Mouse (Mus musculus) limb, embryonic 11.5 days (tissue): ENCODE measurements around the gene Rhob. TPM values are rescaled to one million over a fixed set of nuclear protein-coding genes. Genes with fewer than 3 reads are reported as not detected.

Experiments used
- ATAC-seq: fragments of 200-750 bp; cut with Nextera tagmentation; 2 replicates; pipeline ENCODE4 v1.8.0; 2017; ENCODE audit warnings: low read depth; ENCODE audit not compliant: insufficient number of reproducible peaks, low FRiP score, low TSS enrichment
- DNase-seq: peaks from one replicate; pipeline ENCODE4 v3.0.0-alpha.2; 2015; ENCODE audit warnings: low spot score
- H3K27ac ChIP-seq: fragments of 300-500 bp; sonication (generic); replicated peaks from 2 replicates; pipeline ENCODE4 v1.5.1; 2014; ENCODE audit warnings: low read depth, mild to moderate bottlenecking, low read length
- H3K27me3 ChIP-seq: fragments of 300-500 bp; sonication (generic); 2 replicates; pipeline ENCODE4 v1.6.1; 2014; ENCODE audit warnings: mild to moderate bottlenecking, low read length, mixed read lengths; ENCODE audit not compliant: control insufficient read depth, insufficient read depth
- H3K36me3 ChIP-seq: fragments of 300-500 bp; sonication (generic); 2 replicates; pipeline ENCODE4 v1.6.1; 2014; ENCODE audit warnings: mild to moderate bottlenecking, low read length, moderate library complexity, mixed read lengths; ENCODE audit not compliant: control insufficient read depth, insufficient read depth
- H3K4me1 ChIP-seq: fragments of 300-500 bp; sonication (generic); 2 replicates; pipeline ENCODE4 v1.6.1; 2014; ENCODE audit warnings: low read length, mixed read lengths; ENCODE audit not compliant: control insufficient read depth, insufficient read depth
- H3K4me2 ChIP-seq: fragments of 300-500 bp; sonication (generic); 2 replicates; pipeline ENCODE4 v1.6.1; 2014; ENCODE audit warnings: low read depth, mild to moderate bottlenecking, moderate library complexity; ENCODE audit not compliant: severe bottlenecking
- H3K4me3 ChIP-seq: fragments of 300-500 bp; sonication (generic); 2 replicates; pipeline ENCODE4 v1.5.1; 2014; ENCODE audit warnings: low read depth, low read length
- H3K9ac ChIP-seq: fragments of 300-500 bp; sonication (generic); 2 replicates; pipeline ENCODE4 v1.6.1; 2014; ENCODE audit warnings: mild to moderate bottlenecking, low read length
- H3K9me3 ChIP-seq: fragments of 300-500 bp; sonication (generic); 2 replicates; pipeline ENCODE4 v1.6.1; 2016; ENCODE audit warnings: low read length; ENCODE audit not compliant: control insufficient read depth
- WGBS: fragments of 180-500 bp; shearing (Covaris S2); extraction: QIAGEN DNeasy Blood & Tissue Kit; methylation state at CpG from one replicate; pipeline ENCODE4 v1.1.7; 2014; 5-methylcytosine and 5-hydroxymethylcytosine counted together
- polyA plus RNA-seq: library from polyadenylated mRNA; unstranded; fragments of >200 nt; fragmentation: Nextera tagmentation; extraction: Ambion mirVana; gene quantifications from 2 replicates; pipeline ENCODE4 v1.2.1, GENCODE M21; 2014

Rhob gene
- polyA plus RNA-seq, 1 experiment from 2014 or later = 27.6 TPM

DNA sequence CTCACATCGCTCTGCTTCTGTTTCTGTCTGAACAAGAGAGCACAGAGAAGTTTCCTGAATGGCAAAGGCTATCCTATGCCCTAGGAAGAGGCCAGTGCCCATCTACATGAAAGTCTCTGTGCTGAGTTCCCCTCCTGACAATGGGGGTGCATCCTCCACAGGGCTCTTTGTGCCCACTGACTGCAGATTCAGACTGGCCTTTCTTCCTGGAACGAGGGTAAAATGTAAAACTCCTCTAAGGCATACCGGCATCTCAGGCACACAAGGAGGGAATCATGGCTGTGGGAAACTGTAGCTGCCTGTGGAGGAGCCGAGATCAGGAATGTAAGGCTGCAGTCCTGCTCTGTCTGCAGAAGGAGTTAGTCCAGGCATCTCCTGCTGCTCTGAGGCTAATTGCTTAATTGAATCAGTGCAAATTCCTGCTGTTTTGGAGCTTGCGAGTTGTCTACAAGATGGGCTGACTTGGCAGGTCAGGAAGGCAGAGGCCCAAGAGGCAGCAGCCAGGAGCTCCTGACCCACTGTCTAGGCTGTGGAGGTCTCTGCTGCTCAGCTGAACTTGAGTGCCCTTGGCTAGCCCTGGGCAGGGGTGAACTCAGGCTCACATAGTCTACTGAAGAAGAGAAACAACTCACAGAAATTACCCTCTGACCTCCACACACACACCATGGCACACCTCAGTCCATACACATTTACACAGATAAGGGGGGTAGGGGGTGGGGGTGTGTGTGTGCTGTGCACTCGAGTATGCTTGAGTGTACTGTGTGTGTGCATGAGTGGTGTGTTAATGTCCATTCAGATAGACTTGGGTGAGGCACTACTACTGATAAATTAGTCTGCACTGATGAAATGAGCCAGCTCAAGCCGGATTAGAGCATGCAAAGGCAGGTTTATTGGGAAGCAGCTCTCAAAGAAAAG is 48.0 kb downstream of the Rhob start:
- Histone ChIP-seq H3K4me1 (no peaks in the 10 kb centered on the region; the same call in 1 of the 2 replicates), H3K36me3 (no peaks in the 10 kb centered on the region), H3K4me2 (no peak overlapping the region), H3K9ac (no peak overlapping the region), H3K9me3 (no peaks in the 10 kb centered on the region), H3K27ac (no peak overlapping the region), H3K27me3 (no peaks in the 10 kb centered on the region), H3K4me3 (no peak overlapping the region)
- DNase-seq (no peak), ATAC-seq (no peak)
- WGBS = 47% methylated on average over 7 of the region's 7 CpGs

DNA sequence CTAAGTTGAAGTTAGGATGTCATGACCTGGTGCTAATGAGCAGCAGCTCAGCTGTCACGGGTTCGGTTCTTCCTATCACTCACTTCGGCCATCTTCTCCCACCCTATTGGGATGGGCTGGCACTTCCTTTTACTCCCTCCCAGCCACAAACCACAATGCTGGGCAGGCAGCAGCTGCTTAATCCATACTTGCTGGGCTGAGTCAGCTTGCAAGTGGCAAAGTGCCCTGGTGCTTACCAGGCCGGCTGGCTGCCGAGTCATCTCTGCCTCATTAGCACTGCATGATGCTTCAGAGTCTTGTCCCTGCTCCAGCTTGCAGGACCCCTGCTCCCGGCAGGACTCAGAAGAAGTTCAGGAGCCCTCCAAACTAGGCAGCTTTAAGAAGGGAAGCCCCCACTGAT is 49.2 kb downstream of the Rhob start:
- WGBS = 65% methylated on average over 6 of the region's 6 CpGs
- Histone ChIP-seq H3K27ac (no peak overlapping the region), H3K4me2 (no peak overlapping the region), H3K4me1 (no peaks in the 10 kb centered on the region), H3K27me3 (no peaks in the 10 kb centered on the region), H3K9me3 (no peaks in the 10 kb centered on the region), H3K4me3 (no peak overlapping the region), H3K36me3 (no peaks in the 10 kb centered on the region), H3K9ac (no peak overlapping the region)
- no peak for ATAC-seq
- DNase-seq = no peak

DNA sequence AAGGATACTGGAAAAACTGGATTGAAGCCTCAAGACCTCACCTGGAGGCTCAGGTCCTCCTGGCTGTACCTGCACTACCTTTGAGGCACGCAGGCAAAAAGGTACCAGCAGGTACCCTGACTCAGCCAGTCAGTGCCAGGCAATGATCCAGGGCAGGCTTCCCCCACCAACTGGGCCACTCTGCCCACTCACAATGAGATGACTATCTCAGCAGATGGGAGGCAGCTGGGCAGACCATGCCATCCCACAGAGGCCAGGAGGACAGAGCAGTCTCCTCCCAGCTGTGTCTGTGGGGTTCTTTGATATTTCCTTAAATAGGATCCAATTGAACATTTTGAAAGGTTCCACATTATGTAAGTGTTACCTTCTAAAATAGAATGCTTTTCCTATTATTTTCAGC is 49.8 kb downstream of the Rhob start:
- H3K36me3 ChIP-seq = no peaks in the 10 kb centered on the region

More for the DNA sequence above, 49.8 kb downstream of the Rhob start:
- Histone ChIP-seq H3K4me2 (no peak overlapping the region), H3K27me3 (no peaks in the 10 kb centered on the region), H3K4me1 (no peaks in the 10 kb centered on the region), H3K9me3 (no peaks in the 10 kb centered on the region), H3K27ac (no peak overlapping the region), H3K9ac (no peak overlapping the region), H3K4me3 (no peak overlapping the region)
- DNase-seq (no peak), ATAC-seq (no peak)
- 96% methylated on average over 1 of the region's 1 CpGs for WGBS

Other genes starting within 250 kb of the Rhob start
- gene Gdf7, start 198.1 kb downstream of the Rhob start, polyA plus RNA-seq = 0.13 and 0.23 TPM in 2 replicates
- gene Hs1bp3, start 186.6 kb downstream of the Rhob start, polyA plus RNA-seq = 11.8 and 13.0 TPM in 2 replicates
- gene Slc7a15, start 99.1 kb upstream of the Rhob start, polyA plus RNA-seq = not detected in 2 replicates
- gene Pum2, start 174.1 kb upstream of the Rhob start, polyA plus RNA-seq = 73.6 and 73.7 TPM in 2 replicates